Mouse (Mus musculus) naive thymus-derived CD4-positive, alpha-beta T cell, adult 2 months (primary cell): ENCODE measurements at regions not wholly inside any gene's neighbourhood (a gene's known extent, or its start where the extent isn't known, plus 50 kb on each side); places are given as distances from the start of the nearest gene placed in this dataset.

Experiments used
- DNase-seq: peaks from one replicate; pipeline ENCODE4 v3.0.0-alpha.2; 2011; ENCODE audit warnings: low read depth

- peak; percentile 4 for DNase-seq
Measured at GRCm38 (mm10) chr15:60762071-60762470, 91.5 kb downstream of the Fam84b start.

- peak; percentile 47 for DNase-seq
Measured at GRCm38 (mm10) chr15:60760015-60760437, 93.6 kb downstream of the Fam84b start.

- DNase-seq, result no peak
Measured at GRCm38 (mm10) chr15:60754246-60754645, 99.3 kb downstream of the Fam84b start.

- DNase-seq, result no peak
Measured at GRCm38 (mm10) chr15:60739598-60739997, 114.0 kb downstream of the Fam84b start.

GRCm38 (mm10) chr15:60738258-60738657 is 115.3 kb downstream of the Fam84b start:
- DNase-seq, result no peak

- no peak for DNase-seq
Measured at GRCm38 (mm10) chr15:60732416-60732815, 121.2 kb downstream of the Fam84b start.

- no peak for DNase-seq
Measured at GRCm38 (mm10) chr15:60728754-60729153, 124.8 kb downstream of the Fam84b start.

GRCm38 (mm10) chr15:60728337-60728736 is 125.2 kb downstream of the Fam84b start:
- no peak for DNase-seq

GRCm38 (mm10) chr15:60719332-60719731 is 134.2 kb downstream of the Fam84b start:
- DNase-seq, result no peak

GRCm38 (mm10) chr15:60708678-60709077 is 144.9 kb downstream of the Fam84b start:
- DNase-seq, result no peak

GRCm38 (mm10) chr15:60706009-60706408 is 147.6 kb downstream of the Fam84b start:
- DNase-seq, result no peak

- no peak for DNase-seq
Measured at GRCm38 (mm10) chr15:60701273-60701672, 152.3 kb downstream of the Fam84b start.

GRCm38 (mm10) chr15:60694746-60695145 is 158.8 kb downstream of the Fam84b start:
- no peak for DNase-seq

GRCm38 (mm10) chr15:60693751-60694500 is 159.7 kb downstream of the Fam84b start:
- peak; percentile 39 for DNase-seq

- DNase-seq, result no peak
Measured at GRCm38 (mm10) chr15:60692718-60693597, 160.6 kb downstream of the Fam84b start.

GRCm38 (mm10) chr15:60692149-60692548 is 161.4 kb downstream of the Fam84b start:
- DNase-seq, result no peak

- no peak for DNase-seq
Measured at GRCm38 (mm10) chr15:60677397-60677796, 176.2 kb downstream of the Fam84b start.

- no peak for DNase-seq
Measured at GRCm38 (mm10) chr15:60657572-60657971, 196.0 kb downstream of the Fam84b start.

GRCm38 (mm10) chr15:60655113-60655512 is 198.5 kb downstream of the Fam84b start:
- DNase-seq, result no peak

GRCm38 (mm10) chr15:60649252-60649651 is 204.3 kb downstream of the Fam84b start:
- DNase-seq, result no peak

GRCm38 (mm10) chr15:60641770-60642169 is 211.8 kb downstream of the Fam84b start:
- DNase-seq, result no peak

- DNase-seq, result no peak
Measured at GRCm38 (mm10) chr15:60633457-60633850, 220.1 kb downstream of the Fam84b start.
